Mouse (Mus musculus): ENCODE measurements at regions not wholly inside any gene's neighbourhood (a gene's known extent, or its start where the extent isn't known, plus 50 kb on each side); places are given as distances from the start of the nearest gene placed in this dataset.

DNA sequence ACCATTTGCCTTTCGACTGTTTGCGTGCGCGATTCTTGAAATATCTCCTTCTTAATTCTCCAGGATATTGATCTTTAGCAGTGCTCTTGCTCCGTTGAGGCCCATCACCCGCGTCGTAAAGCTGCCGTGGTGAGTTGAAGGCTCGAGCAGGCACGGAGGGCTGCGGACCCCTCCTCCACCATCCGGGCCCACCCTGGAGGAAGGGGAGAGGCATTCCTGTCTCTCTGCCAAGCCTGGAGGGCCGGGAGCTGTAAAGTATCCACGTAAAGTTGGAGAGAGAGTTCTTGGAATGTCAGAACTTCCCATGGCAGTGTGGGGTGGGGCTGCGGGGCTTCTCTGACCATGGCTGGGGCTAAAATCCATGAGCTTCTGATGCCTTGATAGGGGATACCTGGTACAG, 71.3 kb downstream of the Asb1 start:
- no peak for TF ChIP-seq CTCF (conservative IDR thresholded peaks at IDR 0.05; ENCODE audit: insufficient read depth, insufficient read length, low read depth, low read length)
- no peak for TF ChIP-seq POLR2A (IDR thresholded peaks at IDR 0.05; ENCODE audit: low read depth, low read length)
